Mouse (Mus musculus): ENCODE results near the gene Fbxw11. TPM values are rescaled to one million over a fixed set of nuclear protein-coding genes. Genes with fewer than 3 reads are reported as not detected.

Fbxw11 gene
- polyA plus RNA-seq, 1 experiment = 32.9 TPM

DNA sequence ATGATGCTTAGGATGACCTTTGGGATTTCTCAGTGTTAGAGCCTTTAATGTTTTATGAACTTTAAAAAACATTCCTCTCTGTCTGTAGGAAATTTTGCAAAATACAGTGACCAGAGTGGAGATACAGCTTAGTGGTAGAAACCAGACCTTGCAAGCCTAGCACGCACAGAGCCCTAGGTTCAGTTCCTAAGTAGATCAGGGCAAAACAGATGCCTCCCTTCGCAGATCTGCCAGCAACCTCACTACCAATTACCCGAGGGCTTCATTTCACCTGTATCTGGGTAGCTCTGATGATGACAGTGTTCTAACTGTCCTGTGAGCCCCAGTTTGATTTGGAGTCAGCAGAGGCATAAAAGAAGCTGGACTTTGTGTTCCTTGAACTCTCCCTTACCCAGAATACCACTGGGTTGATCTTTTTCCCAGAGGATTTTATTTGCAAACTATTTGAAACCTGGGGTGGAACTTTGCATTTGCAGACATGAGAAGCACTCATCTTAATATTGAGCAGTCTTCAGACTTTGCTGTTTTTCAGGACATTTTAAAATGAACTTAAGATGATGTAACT is 42.2 kb downstream of the Fbxw11 start:
- no peak for TF ChIP-seq GATA1 (IDR thresholded peaks at IDR 0.05; ENCODE audit: low read length)

- no peak for TF ChIP-seq GATA1 (IDR thresholded peaks at IDR 0.05; ENCODE audit: low read length)
These were observed 45.8 kb downstream of the Fbxw11 start for GRCm38 (mm10) chr11:32688245-32688855.

DNA sequence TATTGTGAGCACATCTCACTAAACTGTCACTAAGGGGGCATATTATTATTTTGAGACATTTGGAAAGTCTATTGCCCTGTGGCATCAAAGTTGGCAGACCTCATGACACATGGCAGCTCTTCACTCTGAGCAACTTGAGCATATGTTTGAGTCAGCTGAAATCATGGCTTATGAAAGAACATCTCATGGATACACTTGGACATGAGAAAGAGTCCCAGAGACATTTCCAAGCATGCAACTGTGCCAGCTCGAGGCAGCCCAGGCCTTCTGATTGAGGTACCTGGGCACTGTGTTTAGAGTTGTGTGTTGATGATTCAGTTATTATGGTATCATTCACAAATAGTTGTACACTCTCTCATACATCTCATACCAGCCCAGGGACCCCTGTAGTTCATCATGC is 47.0 kb downstream of the Fbxw11 start:
- no peak for TF ChIP-seq GATA1 (IDR thresholded peaks at IDR 0.05; ENCODE audit: low read length)

DNA sequence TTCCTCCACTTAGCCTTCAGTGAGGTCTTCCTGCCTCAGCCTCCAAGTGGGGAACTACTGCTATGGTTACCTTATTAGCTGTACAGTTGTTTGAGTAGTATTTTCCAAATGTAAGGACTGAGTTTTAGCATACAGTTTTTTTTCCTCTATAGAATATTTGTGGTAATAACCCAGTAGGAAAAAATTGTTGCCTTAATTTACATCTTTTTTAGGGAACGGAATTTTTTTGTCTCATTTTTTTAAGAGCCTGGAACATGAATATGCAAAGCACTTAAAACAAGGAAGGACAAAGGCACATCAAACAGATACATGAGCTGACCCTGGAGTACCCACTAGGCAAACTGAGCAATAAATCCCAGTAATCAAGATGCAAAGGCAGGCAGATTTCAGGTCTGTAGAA is 50.3 kb downstream of the Fbxw11 start:
- TF ChIP-seq GATA1 (IDR thresholded peaks at IDR 0.05; ENCODE audit: low read length) = no peak

- no peak for TF ChIP-seq GATA1 (IDR thresholded peaks at IDR 0.05; ENCODE audit: low read length)
These were observed 51.1 kb downstream of the Fbxw11 start for GRCm38 (mm10) chr11:32693431-32694141.

GRCm38 (mm10) chr11:32696446-32697090 is 54.0 kb downstream of the Fbxw11 start:
- no peak for TF ChIP-seq GATA1 (IDR thresholded peaks at IDR 0.05; ENCODE audit: low read length)

GRCm38 (mm10) chr11:32697695-32698094 is 55.2 kb downstream of the Fbxw11 start:
- no peak for TF ChIP-seq GATA1 (IDR thresholded peaks at IDR 0.05; ENCODE audit: low read length)

DNA sequence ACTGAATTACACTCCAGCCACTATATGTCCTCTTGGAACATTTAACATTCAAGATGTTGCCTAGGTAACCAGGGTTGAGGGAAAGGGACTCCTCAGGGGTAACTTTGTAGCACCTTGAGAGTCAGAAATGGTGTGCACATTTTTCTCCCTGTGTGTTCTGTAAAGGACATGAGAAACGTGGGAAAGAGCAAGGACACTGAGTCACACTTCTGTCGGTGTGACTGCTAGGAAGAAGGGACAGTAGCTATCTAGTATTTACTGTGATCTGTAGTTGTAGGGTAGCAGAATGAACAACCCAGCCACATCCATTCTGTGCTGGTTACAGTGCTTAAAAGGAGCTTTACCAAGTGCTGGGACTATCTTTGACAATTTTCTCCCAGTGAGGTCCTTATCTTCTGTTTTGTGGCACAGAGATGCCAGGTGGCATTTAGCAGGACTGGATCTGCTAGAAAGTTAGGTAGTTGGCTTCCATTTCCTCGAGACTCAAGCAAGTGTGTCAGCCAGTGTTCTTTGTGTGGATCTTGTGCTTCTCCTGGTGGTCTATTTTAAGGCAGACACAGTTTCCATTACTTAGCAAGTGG is 57.5 kb downstream of the Fbxw11 start:
- no peak for TF ChIP-seq GATA1 (IDR thresholded peaks at IDR 0.05; ENCODE audit: low read length)

- TF ChIP-seq GATA1 (IDR thresholded peaks at IDR 0.05; ENCODE audit: low read length) = no peak
These were observed 59.0 kb downstream of the Fbxw11 start for GRCm38 (mm10) chr11:32701566-32701965.

- TF ChIP-seq GATA1 (IDR thresholded peaks at IDR 0.05; ENCODE audit: low read length) = no peak
These were observed 61.8 kb downstream of the Fbxw11 start for GRCm38 (mm10) chr11:32704241-32704890.

DNA sequence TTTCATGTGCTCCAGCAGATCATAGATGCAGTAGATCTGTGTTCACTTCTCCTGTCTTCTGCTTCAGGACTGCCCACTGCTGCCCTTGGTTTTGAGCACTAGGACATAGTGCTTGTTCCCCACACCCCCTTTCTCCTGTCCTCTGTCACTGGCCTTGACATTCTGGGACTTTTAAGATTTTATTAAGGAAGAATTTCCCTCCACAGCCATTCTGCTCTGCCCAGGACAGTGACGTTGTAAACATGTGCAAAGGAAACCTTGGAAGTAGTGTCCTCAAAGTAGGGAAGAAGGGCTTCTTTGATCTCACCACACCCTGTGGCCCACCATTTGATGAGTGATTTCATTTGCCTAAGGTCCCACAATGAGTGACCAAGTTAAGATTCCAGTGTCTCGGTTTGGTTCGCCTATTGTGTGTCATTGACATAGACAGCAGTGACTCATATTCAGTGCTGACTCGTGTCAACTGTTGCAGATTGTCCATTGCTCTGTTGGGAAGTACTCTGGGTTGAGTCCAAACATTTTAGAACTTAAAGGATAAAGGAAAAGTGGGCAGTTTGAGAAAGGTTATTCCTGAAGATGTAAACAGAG is 64.0 kb downstream of the Fbxw11 start:
- no peak for TF ChIP-seq GATA1 (IDR thresholded peaks at IDR 0.05; ENCODE audit: low read length)

- TF ChIP-seq GATA1 (IDR thresholded peaks at IDR 0.05; ENCODE audit: low read length) = no peak
These were observed 65.0 kb downstream of the Fbxw11 start for GRCm38 (mm10) chr11:32707481-32707880.

- no peak for TF ChIP-seq GATA1 (IDR thresholded peaks at IDR 0.05; ENCODE audit: low read length)
These were observed 66.4 kb downstream of the Fbxw11 start for GRCm38 (mm10) chr11:32708739-32709501.

- no peak for TF ChIP-seq GATA1 (IDR thresholded peaks at IDR 0.05; ENCODE audit: low read length)
These were observed 67.0 kb downstream of the Fbxw11 start for GRCm38 (mm10) chr11:32709563-32709962.

All from G1E-ER4 (cell line).